Mouse (Mus musculus): Measurements from ENCODE around the gene Efhb. TPM values are rescaled to one million over a fixed set of nuclear protein-coding genes. Genes with fewer than 3 reads are reported as not detected.

Efhb gene
- polyA plus RNA-seq, 1 experiment = not detected

DNA sequence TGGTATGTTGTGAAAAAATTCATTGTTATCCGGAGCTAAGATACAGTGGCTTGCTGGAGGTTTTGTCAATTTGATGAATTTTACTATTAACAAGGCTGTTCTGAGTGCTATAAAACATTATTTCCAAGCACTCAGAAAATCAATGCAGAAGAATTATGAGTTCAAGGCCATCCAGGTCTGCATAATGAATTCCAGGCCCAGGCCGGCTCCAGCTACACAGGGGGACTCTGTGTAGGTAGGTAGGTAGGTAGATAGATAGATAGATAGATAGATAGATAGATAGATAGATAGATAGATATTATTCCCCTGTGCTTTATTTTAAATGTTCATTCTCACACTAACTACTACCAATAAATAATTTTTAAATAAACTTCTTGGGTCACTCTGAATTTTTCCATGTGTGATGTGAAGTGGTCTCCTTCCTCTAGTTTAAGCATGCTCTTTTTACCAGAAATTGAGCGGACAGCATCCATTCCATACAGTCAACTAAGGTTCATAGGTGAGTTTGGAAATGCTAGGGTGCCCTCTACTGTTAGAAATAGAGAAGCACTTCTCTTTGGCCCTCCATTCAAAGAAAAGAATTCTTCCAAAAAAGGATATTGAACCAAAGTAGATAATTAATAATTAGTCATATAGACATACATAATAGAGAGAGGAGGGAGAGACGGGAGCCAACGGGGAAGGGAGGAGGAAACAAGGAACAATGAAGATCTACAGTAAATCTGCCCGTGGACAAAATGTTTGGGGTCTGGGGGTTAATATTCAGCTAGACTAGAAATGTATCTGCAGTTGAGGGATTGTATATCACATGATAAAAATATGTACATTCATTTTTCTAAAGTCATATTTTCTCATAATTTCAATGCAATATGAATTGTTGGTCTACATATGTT, 75.3 kb downstream of the Efhb start:
- no peak overlapping the region for H3K4me3 ChIP-seq (replicated peaks)
- no peak for TF ChIP-seq GATA1 (IDR thresholded peaks at IDR 0.05; ENCODE audit: low read length)
- TF ChIP-seq TAL1 (IDR thresholded peaks at IDR 0.05; ENCODE audit: low read length) = no peak
- no peaks in the 10 kb centered on the region for H3K4me1 ChIP-seq (ENCODE audit: control insufficient read depth)
- no peaks in the 10 kb centered on the region for H3K36me3 ChIP-seq (ENCODE audit: control insufficient read depth)
- no peaks in the 10 kb centered on the region for H3K27me3 ChIP-seq (ENCODE audit: control insufficient read depth)
- H3K9me3 ChIP-seq (ENCODE audit: control insufficient read depth, low read length) = no peaks in the 10 kb centered on the region

- Histone ChIP-seq H3K27me3 (ENCODE audit: control insufficient read depth) (no peaks in the 10 kb centered on the region), H3K4me1 (ENCODE audit: control insufficient read depth) (no peaks in the 10 kb centered on the region), H3K36me3 (ENCODE audit: control insufficient read depth) (no peaks in the 10 kb centered on the region), H3K4me3 (replicated peaks) (no peak overlapping the region), H3K9me3 (ENCODE audit: control insufficient read depth, low read length) (no peaks in the 10 kb centered on the region)
- TF ChIP-seq GATA1 (IDR thresholded peaks at IDR 0.05; ENCODE audit: low read length) = no peak
- TF ChIP-seq TAL1 (IDR thresholded peaks at IDR 0.05; ENCODE audit: low read length) = no peak
Observed at GRCm38 (mm10) chr17:53386863-53387262, 76.3 kb downstream of the Efhb start.

DNA sequence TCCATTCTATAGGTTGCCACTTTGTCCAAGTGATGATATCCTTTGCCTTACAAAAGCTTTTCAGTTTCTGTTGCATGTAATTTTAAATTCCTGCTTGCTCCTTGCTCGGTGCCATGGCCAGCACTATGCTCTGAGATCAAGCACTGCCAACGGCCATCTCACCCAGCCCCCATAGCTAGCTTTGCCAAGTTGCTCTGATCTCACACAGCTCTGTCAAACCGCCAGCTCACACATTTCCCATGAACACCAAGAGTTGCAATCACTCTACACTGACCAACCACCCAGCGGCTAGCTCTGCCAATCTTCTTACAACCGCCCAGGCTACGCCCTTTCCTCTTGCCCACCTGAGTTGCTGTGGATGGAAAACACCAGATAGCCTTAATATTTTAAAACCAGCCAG, 99.0 kb downstream of the Efhb start:
- no peaks in the 10 kb centered on the region for H3K36me3 ChIP-seq (ENCODE audit: control insufficient read depth)
- H3K9me3 ChIP-seq (ENCODE audit: control insufficient read depth, low read length) = peaks cover 11% of the 10 kb centered on the region
- H3K4me1 ChIP-seq (ENCODE audit: control insufficient read depth) = no peaks in the 10 kb centered on the region
- no peaks in the 10 kb centered on the region for H3K27me3 ChIP-seq (ENCODE audit: control insufficient read depth)
- no peak overlapping the region for H3K4me3 ChIP-seq (replicated peaks)
- no peak for TF ChIP-seq TAL1 (IDR thresholded peaks at IDR 0.05; ENCODE audit: low read length)
- TF ChIP-seq GATA1 (IDR thresholded peaks at IDR 0.05; ENCODE audit: low read length) = no peak

Other genes with a start within 250 kb of the Efhb start
- 1.3 and 1.5 TPM in 2 replicates for gene Rab5a, start 15.9 kb upstream of the Efhb start, polyA plus RNA-seq (2012)
- gene Pp2d1, start 76.1 kb upstream of the Efhb start, polyA plus RNA-seq (2012) = not detected in 2 replicates
- gene Kat2b, start 103.5 kb upstream of the Efhb start, polyA plus RNA-seq (2012) = 0.23 and 0.36 TPM in 2 replicates
- 1.2 and 2.1 TPM in 2 replicates for gene Sgo1, start 226.0 kb upstream of the Efhb start, polyA plus RNA-seq (2012)